Mouse (Mus musculus): Measurements from ENCODE around the gene Elovl6.

Elovl6 gene

DNA sequence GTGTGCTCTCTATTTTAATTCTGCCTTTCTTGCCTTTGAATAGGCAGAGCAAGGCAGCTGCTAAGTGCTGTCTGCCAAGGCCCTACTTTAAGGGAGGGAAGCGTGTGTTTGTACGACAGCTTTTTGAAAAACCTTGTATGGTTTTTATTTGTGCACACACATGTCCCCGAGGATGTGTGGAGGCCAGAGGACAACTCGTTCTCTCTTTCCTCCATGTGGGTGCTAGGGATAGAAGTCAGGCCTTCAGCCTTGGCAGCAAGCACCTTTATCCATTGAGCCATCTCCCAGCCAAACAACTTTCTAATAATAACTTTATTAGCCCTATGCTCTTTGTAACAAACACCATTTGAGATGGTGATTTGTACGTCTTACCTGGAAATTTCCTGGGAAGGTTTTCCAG is 34.7 kb downstream of the Elovl6 start:
- no peak for DNase-seq (ENCODE audit: low read depth)

- DNase-seq (ENCODE audit: low read depth) = no peak
Measured at GRCm38 (mm10) chr3:129568506-129568905, 36.4 kb downstream of the Elovl6 start.

- DNase-seq (ENCODE audit: low read depth) = no peak
Measured at GRCm38 (mm10) chr3:129570989-129571388, 38.8 kb downstream of the Elovl6 start.

GRCm38 (mm10) chr3:129571642-129572041 is 39.5 kb downstream of the Elovl6 start:
- DNase-seq (ENCODE audit: low read depth) = no peak

DNA sequence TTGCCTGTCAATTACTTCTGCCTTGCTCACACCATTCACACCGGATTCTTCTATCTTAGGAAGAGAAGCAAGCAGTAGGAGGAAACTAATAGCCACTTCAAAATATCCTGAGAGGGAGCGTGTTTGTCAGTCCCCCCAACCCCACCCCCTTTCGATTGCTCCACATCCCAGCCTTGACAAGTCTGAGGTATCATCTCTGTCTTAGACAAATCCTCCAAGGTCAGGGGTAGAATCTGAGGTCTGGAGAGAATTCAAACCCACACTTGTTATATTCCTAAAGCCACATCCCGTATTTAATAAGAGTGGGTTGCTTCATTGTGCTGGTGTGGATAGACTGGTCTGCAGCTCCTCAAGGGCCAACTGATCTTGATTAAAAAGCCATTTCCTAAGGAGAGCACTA is 40.8 kb downstream of the Elovl6 start:
- DNase-seq (ENCODE audit: low read depth) = peak; percentile 68

- DNase-seq (ENCODE audit: low read depth) = peak; percentile 57
Measured at GRCm38 (mm10) chr3:129573609-129574008, 41.5 kb downstream of the Elovl6 start.

DNA sequence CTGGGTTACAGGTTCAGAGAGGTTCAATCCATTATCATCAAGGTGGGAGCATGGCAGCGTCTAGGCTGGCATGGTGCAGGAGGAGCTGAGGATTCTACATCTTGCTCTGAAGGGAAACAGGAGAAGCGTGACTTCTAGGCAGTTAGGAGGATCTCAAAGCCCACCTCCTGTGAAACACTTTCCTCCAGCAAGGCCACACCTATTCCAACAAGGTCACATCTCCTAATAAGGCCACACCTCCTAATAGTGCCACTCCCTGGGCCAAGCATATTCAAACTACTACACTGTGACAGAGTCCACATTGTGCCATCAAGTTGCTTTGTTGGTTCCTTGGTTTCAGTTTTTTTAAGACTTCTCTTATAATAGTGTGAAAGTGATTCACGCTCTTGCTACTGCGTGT is 42.9 kb downstream of the Elovl6 start:
- no peak for DNase-seq (ENCODE audit: low read depth)

- DNase-seq (ENCODE audit: low read depth) = no peak
Measured at GRCm38 (mm10) chr3:129576522-129576921, 44.4 kb downstream of the Elovl6 start.

GRCm38 (mm10) chr3:129578741-129579475 is 46.8 kb downstream of the Elovl6 start:
- peak; percentile 92 for DNase-seq (ENCODE audit: low read depth)

GRCm38 (mm10) chr3:129581024-129581423 is 48.9 kb downstream of the Elovl6 start:
- no peak for DNase-seq (ENCODE audit: low read depth)

DNA sequence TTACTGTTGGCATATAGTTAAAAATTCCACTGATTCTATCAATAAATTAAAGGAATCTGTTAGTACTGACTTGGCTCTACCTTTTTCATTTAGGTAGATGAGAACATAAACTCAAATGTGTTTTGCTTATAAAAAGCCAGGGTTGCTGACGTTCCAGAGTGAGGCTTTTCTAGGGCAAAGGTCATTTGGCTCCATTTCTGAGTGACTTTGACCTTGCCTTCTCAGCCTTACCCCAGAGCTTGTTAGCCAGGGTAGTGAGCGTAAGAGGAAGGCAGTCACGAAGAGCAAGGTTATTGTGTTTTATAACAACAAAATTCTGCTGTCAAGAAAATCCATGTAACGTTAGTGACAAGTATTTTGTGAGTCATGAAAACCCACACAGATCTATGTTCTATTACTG is 50.3 kb downstream of the Elovl6 start:
- DNase-seq (ENCODE audit: low read depth) = no peak

- DNase-seq (ENCODE audit: low read depth) = no peak
Measured at GRCm38 (mm10) chr3:129583290-129583689, 51.1 kb downstream of the Elovl6 start.

GRCm38 (mm10) chr3:129587916-129588315 is 55.8 kb downstream of the Elovl6 start:
- no peak for DNase-seq (ENCODE audit: low read depth)

DNA sequence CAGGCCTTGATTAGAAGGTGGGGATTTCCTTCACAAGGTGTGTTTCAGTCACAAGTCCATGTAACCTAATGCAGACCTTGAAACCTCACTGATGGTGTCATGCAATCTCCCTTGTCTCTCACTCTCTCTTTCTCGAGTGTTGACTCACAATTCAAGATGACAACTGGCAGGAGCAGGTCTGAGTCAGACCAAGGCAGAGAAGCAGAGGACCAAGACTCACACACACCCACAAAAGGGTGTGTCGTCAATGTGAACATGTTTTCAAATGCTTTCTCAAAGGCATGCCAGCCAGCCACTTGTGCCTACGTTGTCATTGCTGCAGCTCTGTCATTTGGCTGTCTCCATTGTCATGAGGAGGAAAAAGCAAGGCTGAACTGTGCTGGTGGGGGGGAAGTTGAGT is 56.6 kb downstream of the Elovl6 start:
- DNase-seq (ENCODE audit: low read depth) = peak; percentile 50

- no peak for DNase-seq (ENCODE audit: low read depth)
Measured at GRCm38 (mm10) chr3:129589705-129590104, 57.5 kb downstream of the Elovl6 start.

DNA sequence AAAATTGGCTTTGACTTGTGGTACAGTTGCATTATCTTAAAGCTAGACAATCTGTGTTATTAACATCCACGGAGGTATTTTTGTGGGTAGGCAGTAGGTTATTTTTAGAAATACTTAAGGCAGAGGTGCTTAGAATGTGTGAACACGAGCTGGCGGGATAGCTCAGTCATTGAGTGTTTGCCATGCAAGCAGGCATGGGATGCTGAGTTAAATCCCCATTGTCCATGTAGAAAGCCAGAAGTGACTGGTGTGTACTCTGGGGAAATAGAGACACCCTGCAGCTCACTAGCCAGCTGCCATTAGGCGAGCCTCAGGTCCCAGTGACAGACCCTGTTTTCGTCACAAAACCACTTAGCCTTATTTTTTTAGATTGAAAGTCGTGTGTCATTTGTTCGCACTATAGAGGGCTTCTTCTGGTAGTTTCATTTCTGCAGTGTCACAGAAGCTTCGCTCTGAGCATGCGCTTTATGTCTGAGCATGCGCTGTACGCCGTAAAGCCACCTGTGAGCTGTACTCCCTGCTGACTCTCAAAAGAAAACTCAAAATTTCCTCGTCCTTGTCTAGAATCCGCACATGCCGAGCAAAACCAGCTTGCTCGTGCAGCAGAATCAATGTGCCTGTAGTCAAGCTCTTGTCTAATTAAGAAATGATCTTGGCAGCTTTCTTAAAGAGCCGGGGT is 58.5 kb downstream of the Elovl6 start:
- DNase-seq (ENCODE audit: low read depth) = no peak

GRCm38 (mm10) chr3:129591251-129591650 is 59.1 kb downstream of the Elovl6 start:
- DNase-seq (ENCODE audit: low read depth) = no peak

DNA sequence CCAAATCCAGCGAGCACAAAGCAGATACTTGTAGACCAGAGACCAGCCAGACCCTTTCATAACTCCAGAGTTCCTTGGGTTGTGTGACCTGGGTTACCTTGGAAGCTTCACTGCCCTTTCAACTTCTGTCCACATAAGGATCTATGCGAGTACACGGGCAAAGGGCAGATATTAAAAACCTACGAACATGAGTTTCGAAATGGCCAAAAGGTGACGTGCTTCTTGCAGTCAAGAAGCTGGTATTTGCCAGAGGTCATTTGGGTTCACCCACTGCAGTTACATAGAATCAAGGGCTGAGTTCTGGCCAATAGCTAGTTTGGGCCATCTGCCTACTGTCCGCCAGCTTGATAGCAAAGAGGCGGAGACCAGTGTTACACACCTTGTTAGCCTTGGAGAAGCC is 59.6 kb downstream of the Elovl6 start:
- no peak for DNase-seq (ENCODE audit: low read depth)

- DNase-seq (ENCODE audit: low read depth) = no peak
Measured at GRCm38 (mm10) chr3:129593001-129593400, 60.8 kb downstream of the Elovl6 start.

DNA sequence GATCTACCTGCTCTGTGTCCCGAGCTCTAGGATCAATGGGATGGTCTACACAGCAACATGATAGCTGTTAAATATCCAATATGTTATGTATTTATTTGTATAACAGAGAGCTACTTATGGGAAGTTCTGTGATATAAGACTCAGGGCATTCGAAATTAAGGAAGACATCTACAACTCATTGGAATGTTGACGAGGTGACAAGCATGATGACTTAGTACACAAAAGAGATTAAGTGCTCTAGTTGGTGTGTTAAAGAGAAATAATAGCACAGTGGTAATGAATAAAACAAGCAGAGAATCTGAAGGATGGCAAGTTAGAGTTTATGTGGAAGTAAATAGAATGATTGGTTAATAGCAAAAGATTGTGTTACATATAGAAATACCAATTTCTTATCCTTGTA is 61.6 kb downstream of the Elovl6 start:
- DNase-seq (ENCODE audit: low read depth) = no peak

GRCm38 (mm10) chr3:129596098-129596497 is 63.9 kb downstream of the Elovl6 start:
- no peak for DNase-seq (ENCODE audit: low read depth)

DNA sequence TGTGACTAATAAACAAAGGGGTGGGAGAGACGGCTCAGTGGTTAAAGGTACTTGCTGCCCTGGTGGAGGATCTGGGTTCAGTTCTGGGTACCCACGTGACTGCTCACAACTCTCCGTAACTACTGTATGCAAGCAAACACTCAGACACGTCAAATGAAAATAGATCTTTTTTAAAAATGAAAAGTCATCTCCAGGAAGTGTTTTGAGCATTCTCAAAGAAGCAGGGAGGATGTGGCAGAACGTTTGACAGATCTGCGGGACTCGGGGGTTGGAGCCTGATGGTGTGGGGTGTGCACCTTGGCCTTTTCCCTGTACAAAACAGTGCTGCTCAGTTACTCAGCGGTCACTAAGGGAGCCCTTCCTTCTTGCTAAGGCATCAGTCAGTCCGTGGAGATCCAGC is 70.1 kb downstream of the Elovl6 start:
- peak; percentile 49 for DNase-seq (ENCODE audit: low read depth)

GRCm38 (mm10) chr3:129605487-129605886 is 73.3 kb downstream of the Elovl6 start:
- no peak for DNase-seq (ENCODE audit: low read depth)

- DNase-seq (ENCODE audit: low read depth) = no peak
Measured at GRCm38 (mm10) chr3:129605934-129606333, 73.8 kb downstream of the Elovl6 start.
